ENCODE assay signal across 10 mouse cellular contexts in genomic region chr7:117106691-117107191, GRCm38 (mm10).
DNase-seq lines count a peak whose midpoint lies in the region; TF ChIP-seq lines count a peak whose summit lies in the region.
"Had no signal": no experiment of that assay in that cellular context is flagged by ENCODE, and none has a peak within 500 bp of the region (broad histone marks: within the 10 kb centered on the region; RNA-seq: fewer than 3 reads in every experiment).

No protein-coding gene starts in this region.

- TF ChIP-seq POLR2A in brain, embryonic 14.5 days (IDR thresholded peaks at IDR 0.05; ENCODE audit: borderline replicate concordance, extremely low read depth, insufficient read depth, insufficient read length, poor library complexity, severe bottlenecking), result no peak

- no peak for TF ChIP-seq CTCF in brain, embryonic 14.5 days (IDR thresholded peaks at IDR 0.05; ENCODE audit: borderline replicate concordance, extremely low read depth, insufficient read depth, insufficient read length)

- peak; percentile 18 for DNase-seq in brain, embryonic 14.5 days (ENCODE audit: low read depth)
- peak; percentile 38 to 58 for DNase-seq in frontal cortex, postnatal 10 days (ENCODE audit: low spot score in 2 of 2)
- peak; percentile 50 to 68 for DNase-seq in layer of hippocampus, postnatal 14 days (ENCODE audit: low spot score in 2 of 2)
- peak; percentile 68 to 69 for DNase-seq in right cerebral cortex, adult 2 months (ENCODE audit: low spot score in 2 of 2)
- no peak for DNase-seq in urinary bladder, postnatal 25 days (ENCODE audit: low spot score)
- DNase-seq in lung, postnatal 10 days, result no peak
- DNase-seq in B cell, adult 2 months, result no peak
- DNase-seq: cerebellum, adult 8-10 months; heart, adult 11 months; lung, adult 18-20 months had no signal

Comparison
In these comparisons a context has a peak if more than half of its experiments do, and no peak if none do; other contexts are left out.
1. DNase-seq: peak in brain, embryonic 14.5 days (single experiment), frontal cortex, postnatal 10 days (2 of 2), layer of hippocampus, postnatal 14 days (2 of 2) and right cerebral cortex, adult 2 months (2 of 2); none in urinary bladder, postnatal 25 days (single experiment), lung, postnatal 10 days (single experiment) and B cell, adult 2 months (0 of 2).